Mouse (Mus musculus): Measurements from ENCODE around the gene Slc12a5. TPM values are rescaled to one million over a fixed set of nuclear protein-coding genes. Genes with fewer than 3 reads are reported as not detected.
A peak's percentile ranks its signal among the peaks of the same experiment; 100 is the strongest.

Slc12a5 gene
- total RNA-seq, 2 experiments from 2014 or later = 4.3 to 7.9 TPM

GRCm38 (mm10) chr2:165032533-165032932, 71.9 kb downstream of the Slc12a5 start:
- DNase-seq = no peak

GRCm38 (mm10) chr2:165033306-165033705, 72.7 kb downstream of the Slc12a5 start:
- DNase-seq = no peak

- peak; percentile 98 to 99 for DNase-seq
Observed at GRCm38 (mm10) chr2:165034131-165035057, 73.8 kb downstream of the Slc12a5 start, which contains the start of gene Ncoa5. Ncoa5 (minus strand) TSS chr2:165034867.

GRCm38 (mm10) chr2:165035058-165035431, 74.4 kb downstream of the Slc12a5 start:
- DNase-seq = no peak

GRCm38 (mm10) chr2:165037415-165037814, 76.8 kb downstream of the Slc12a5 start:
- DNase-seq = no peak

DNA sequence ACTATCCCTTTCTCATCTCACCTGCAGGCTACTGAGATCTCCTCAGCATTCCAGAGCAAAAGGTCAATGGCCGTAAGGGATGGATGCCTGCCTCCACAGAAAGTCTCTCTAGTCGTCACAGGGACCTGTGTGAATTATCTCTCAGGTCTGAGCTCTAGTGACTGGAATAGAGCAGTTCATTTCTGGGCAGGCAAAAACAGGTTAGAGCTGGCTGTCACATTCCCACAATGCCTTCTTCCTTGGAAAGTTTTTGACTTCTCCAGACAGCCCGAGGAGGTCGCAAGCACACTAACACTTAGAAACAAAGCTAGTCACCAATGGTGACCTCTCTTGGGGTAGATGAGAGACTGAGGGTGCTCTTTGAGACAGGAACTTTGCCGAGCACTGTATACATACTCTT, 81.5 kb downstream of the Slc12a5 start:
- no peak for DNase-seq

DNA sequence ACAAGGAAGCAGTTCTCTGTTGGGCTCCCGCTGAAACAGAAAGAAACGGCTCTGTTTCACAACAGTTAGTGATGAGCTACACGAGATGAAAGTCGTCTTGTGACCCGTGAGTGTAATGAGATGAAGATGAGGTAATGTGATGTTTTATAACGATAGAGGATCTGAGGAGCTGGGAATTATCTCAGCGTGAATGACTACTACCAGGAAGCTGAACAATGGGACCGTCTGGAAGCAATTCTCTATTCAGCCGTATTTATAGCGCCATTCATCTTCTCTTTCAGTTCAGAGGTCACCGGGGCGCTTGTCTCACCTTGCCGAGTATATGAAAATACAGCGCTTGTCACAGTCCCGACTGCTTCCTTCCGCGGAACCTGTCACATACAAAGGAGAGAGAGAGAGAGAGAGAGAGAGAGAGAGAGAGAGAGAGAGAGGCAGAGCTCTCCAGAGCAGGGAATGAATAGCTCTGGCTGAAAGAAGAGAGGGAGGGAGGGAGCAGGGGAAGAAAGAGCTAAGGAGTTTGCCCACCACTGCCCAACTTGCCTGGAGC, 82.6 kb downstream of the Slc12a5 start:
- DNase-seq = no peak

- DNase-seq = no peak
Observed at GRCm38 (mm10) chr2:165043729-165044128, 83.1 kb downstream of the Slc12a5 start.

- DNase-seq = no peak
Observed at GRCm38 (mm10) chr2:165049044-165049443, 88.4 kb downstream of the Slc12a5 start.

Other genes starting within 250 kb of the Slc12a5 start
- gene Spint5, start 245.5 kb upstream of the Slc12a5 start, total RNA-seq (2021) = not detected
- gene Wfdc3, start 214.9 kb upstream of the Slc12a5 start, total RNA-seq (2021) = under 1 TPM; 0.26 to 0.36 TPM
- gene Dnttip1, start 214.8 kb upstream of the Slc12a5 start, total RNA-seq (2021) = 10 to 100 TPM; 39.8 to 44.2 TPM
- gene Ube2c, start 190.9 kb upstream of the Slc12a5 start, total RNA-seq (2021) = 10 to 100 TPM in 1 of 2 experiments, 1 to 10 TPM in 1; 7.0 to 10.4 TPM
- under 1 TPM in 1 of 2 experiments, not detected in 1; 0.53 TPM for gene Tnnc2, start 180.8 kb upstream of the Slc12a5 start, total RNA-seq (2021)
- 10 to 100 TPM; 29.2 to 35.3 TPM for gene Snx21, start 175.0 kb upstream of the Slc12a5 start, total RNA-seq (2021)
- gene Acot8, start 155.9 kb upstream of the Slc12a5 start, total RNA-seq (2021) = 10 to 100 TPM; 31.5 to 33.6 TPM
- gene Zswim3, start 155.7 kb upstream of the Slc12a5 start, total RNA-seq (2021) = 1 to 10 TPM; 4.0 to 4.7 TPM
- gene Zswim1, start 138.1 kb upstream of the Slc12a5 start, total RNA-seq (2021) = 10 to 100 TPM in 1 of 2 experiments, 1 to 10 TPM in 1; 9.3 to 10.2 TPM
- not detected for gene Spata25, start 132.3 kb upstream of the Slc12a5 start, total RNA-seq (2021)
- gene Ctsa, start 127.9 kb upstream of the Slc12a5 start, total RNA-seq (2021) = 100 to 1,000 TPM; 105 to 112 TPM
- gene Neurl2, start 127.3 kb upstream of the Slc12a5 start, total RNA-seq (2021) = 1 to 10 TPM; 2.1 to 2.5 TPM
- gene Pltp, start 103.1 kb upstream of the Slc12a5 start, total RNA-seq (2021) = 10 to 100 TPM; 21.1 to 34.7 TPM
- gene Pcif1, start 81.5 kb upstream of the Slc12a5 start, total RNA-seq (2021) = 10 to 100 TPM; 45.4 to 53.9 TPM
- 10 to 100 TPM; 14.8 to 18.3 TPM for gene Zfp335, start 49.0 kb upstream of the Slc12a5 start, total RNA-seq (2021)
- gene Mmp9, start 20.0 kb upstream of the Slc12a5 start, total RNA-seq (2021) = under 1 TPM; 0.56 to 0.60 TPM
- gene Ncoa5, start 74.1 kb downstream of the Slc12a5 start, total RNA-seq (2021) = 10 to 100 TPM; 28.9 to 36.0 TPM
- 1 to 10 TPM; 1.7 TPM for gene Cd40, start 94.8 kb downstream of the Slc12a5 start, total RNA-seq (2021)
- gene 1700025C18Rik, start 129.9 kb downstream of the Slc12a5 start, total RNA-seq (2021) = not detected

All from adrenal gland, postnatal 36 days (tissue).